Mouse (Mus musculus): Measurements from ENCODE around the gene Bcas3. TPM values are rescaled to one million over a fixed set of nuclear protein-coding genes. Genes with fewer than 3 reads are reported as not detected.

The Bcas3 gene
- polyA plus RNA-seq, 1 experiment from 2014 or later, result 13.6 TPM

GRCm38 (mm10) chr11:85447375-85447774 lies 94.4 kb downstream of the Bcas3 start:
- no peaks in the 10 kb centered on the region for H3K27me3 ChIP-seq (ENCODE audit: insufficient read depth, low read length)

GRCm38 (mm10) chr11:85453598-85454304 lies 100.8 kb downstream of the Bcas3 start:
- no peak overlapping the region for H3K4me2 ChIP-seq (ENCODE audit: low read depth, low read length)
- H3K36me3 ChIP-seq (replicated peaks; ENCODE audit: insufficient read depth, low read length), result no peaks in the 10 kb centered on the region
- H3K27me3 ChIP-seq (ENCODE audit: insufficient read depth, low read length), result no peaks in the 10 kb centered on the region
- no peak for DNase-seq
- H3K4me1 ChIP-seq (ENCODE audit: insufficient read depth), result no peaks in the 10 kb centered on the region
- H3K27ac ChIP-seq (ENCODE audit: low read depth), result no peak overlapping the region
- H3K9me3 ChIP-seq (ENCODE audit: low read length), result no peaks in the 10 kb centered on the region
- H3K9ac ChIP-seq (replicated peaks), result no peak overlapping the region
- H3K4me3 ChIP-seq (ENCODE audit: low read depth, low read length), result no peak overlapping the region
- 64% methylated on average over 8 of the region's 8 CpGs for WGBS (ENCODE audit: insufficient replicate concordance)
- ATAC-seq, result no peak
- TF ChIP-seq EP300 (IDR thresholded peaks at IDR 0.05; ENCODE audit: low read depth), result no peak
- TF ChIP-seq CTCF (IDR thresholded peaks at IDR 0.05; ENCODE audit: low read depth), result no peak

More at GRCm38 (mm10) chr11:85447375-85447774, 94.4 kb downstream of the Bcas3 start:
- ATAC-seq, result no peak
- no peak overlapping the region for H3K4me2 ChIP-seq (ENCODE audit: low read depth, low read length)
- DNase-seq, result no peak
- H3K9me3 ChIP-seq (ENCODE audit: low read length), result no peaks in the 10 kb centered on the region
- TF ChIP-seq CTCF (IDR thresholded peaks at IDR 0.05; ENCODE audit: low read depth) (no peak), EP300 (IDR thresholded peaks at IDR 0.05; ENCODE audit: low read depth) (no peak)
- no peak overlapping the region for H3K9ac ChIP-seq (replicated peaks)
- 79% methylated on average over 5 of the region's 5 CpGs for WGBS (ENCODE audit: insufficient replicate concordance)
- no peak overlapping the region for H3K4me3 ChIP-seq (ENCODE audit: low read depth, low read length)
- no peaks in the 10 kb centered on the region for H3K4me1 ChIP-seq (ENCODE audit: insufficient read depth)
- no peak overlapping the region for H3K27ac ChIP-seq (ENCODE audit: low read depth)
- H3K36me3 ChIP-seq (replicated peaks; ENCODE audit: insufficient read depth, low read length), result no peaks in the 10 kb centered on the region

- no peaks in the 10 kb centered on the region for H3K4me1 ChIP-seq (ENCODE audit: insufficient read depth)
- ATAC-seq (no peak), DNase-seq (no peak)
- no peak overlapping the region for H3K4me3 ChIP-seq (ENCODE audit: low read depth, low read length)
- H3K4me2 ChIP-seq (ENCODE audit: low read depth, low read length), result no peak overlapping the region
- TF ChIP-seq EP300 (IDR thresholded peaks at IDR 0.05; ENCODE audit: low read depth), result no peak
- TF ChIP-seq CTCF (IDR thresholded peaks at IDR 0.05; ENCODE audit: low read depth), result no peak
- no peak overlapping the region for H3K27ac ChIP-seq (ENCODE audit: low read depth)
- H3K9ac ChIP-seq (replicated peaks), result no peak overlapping the region
- H3K9me3 ChIP-seq (ENCODE audit: low read length), result no peaks in the 10 kb centered on the region
- H3K27me3 ChIP-seq (ENCODE audit: insufficient read depth, low read length), result no peaks in the 10 kb centered on the region
- H3K36me3 ChIP-seq (replicated peaks; ENCODE audit: insufficient read depth, low read length), result no peaks in the 10 kb centered on the region
- WGBS (ENCODE audit: insufficient replicate concordance), result 77% methylated on average over 5 of the region's 5 CpGs
Measured at GRCm38 (mm10) chr11:85454305-85454682, 101.3 kb downstream of the Bcas3 start.

- ATAC-seq, result no peak
- Histone ChIP-seq H3K4me3 (ENCODE audit: low read depth, low read length) (no peak overlapping the region), H3K9me3 (ENCODE audit: low read length) (no peaks in the 10 kb centered on the region), H3K27ac (ENCODE audit: low read depth) (no peak overlapping the region), H3K4me1 (ENCODE audit: insufficient read depth) (no peaks in the 10 kb centered on the region), H3K9ac (replicated peaks) (no peak overlapping the region), H3K36me3 (replicated peaks; ENCODE audit: insufficient read depth, low read length) (no peaks in the 10 kb centered on the region), H3K27me3 (ENCODE audit: insufficient read depth, low read length) (no peaks in the 10 kb centered on the region), H3K4me2 (ENCODE audit: low read depth, low read length) (no peak overlapping the region)
- WGBS (ENCODE audit: insufficient replicate concordance), result 86% methylated on average over 7 of the region's 7 CpGs
- DNase-seq, result no peak
- TF ChIP-seq CTCF (IDR thresholded peaks at IDR 0.05; ENCODE audit: low read depth), result no peak
- no peak for TF ChIP-seq EP300 (IDR thresholded peaks at IDR 0.05; ENCODE audit: low read depth)
Measured at GRCm38 (mm10) chr11:85461536-85461935, 108.6 kb downstream of the Bcas3 start.

- H3K9me3 ChIP-seq (ENCODE audit: low read length), result no peaks in the 10 kb centered on the region
- no peak for ATAC-seq
- no peaks in the 10 kb centered on the region for H3K4me1 ChIP-seq (ENCODE audit: insufficient read depth)
- no peak overlapping the region for H3K4me2 ChIP-seq (ENCODE audit: low read depth, low read length)
- H3K36me3 ChIP-seq (replicated peaks; ENCODE audit: insufficient read depth, low read length), result no peaks in the 10 kb centered on the region
- WGBS (ENCODE audit: insufficient replicate concordance), result 70% methylated on average over 1 of the region's 1 CpGs
- no peak for DNase-seq
- no peaks in the 10 kb centered on the region for H3K27me3 ChIP-seq (ENCODE audit: insufficient read depth, low read length)
- H3K9ac ChIP-seq (replicated peaks), result no peak overlapping the region
- no peak overlapping the region for H3K27ac ChIP-seq (ENCODE audit: low read depth)
- no peak overlapping the region for H3K4me3 ChIP-seq (ENCODE audit: low read depth, low read length)
- peak; percentile 60 for TF ChIP-seq CTCF (IDR thresholded peaks at IDR 0.05; ENCODE audit: low read depth)
- TF ChIP-seq EP300 (IDR thresholded peaks at IDR 0.05; ENCODE audit: low read depth), result no peak
Measured at GRCm38 (mm10) chr11:85469526-85469925, 116.6 kb downstream of the Bcas3 start.

DNA sequence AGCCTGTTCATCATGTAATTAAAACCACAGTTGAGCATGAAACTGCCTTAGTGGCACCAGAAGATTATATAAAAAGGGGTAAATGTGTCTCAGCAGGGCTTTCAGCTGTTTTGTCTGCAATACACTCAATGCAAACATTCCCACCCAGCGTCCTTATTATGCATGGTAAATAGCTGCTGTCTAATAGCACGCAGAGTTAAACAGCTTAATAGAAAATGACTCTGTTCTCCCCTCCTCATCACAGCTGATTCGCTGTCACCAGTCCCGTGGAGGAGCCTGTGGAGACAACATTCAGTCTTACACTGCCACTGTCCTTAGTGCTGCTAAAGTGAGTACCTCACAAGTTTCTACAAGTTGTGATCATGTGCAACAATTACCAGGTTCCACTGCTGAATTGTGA lies 117.5 kb downstream of the Bcas3 start:
- H3K27ac ChIP-seq (ENCODE audit: low read depth), result no peak overlapping the region
- H3K36me3 ChIP-seq (replicated peaks; ENCODE audit: insufficient read depth, low read length), result no peaks in the 10 kb centered on the region
- no peak overlapping the region for H3K9ac ChIP-seq (replicated peaks)
- no peaks in the 10 kb centered on the region for H3K27me3 ChIP-seq (ENCODE audit: insufficient read depth, low read length)
- TF ChIP-seq EP300 (IDR thresholded peaks at IDR 0.05; ENCODE audit: low read depth) (no peak), CTCF (IDR thresholded peaks at IDR 0.05; ENCODE audit: low read depth) (no peak)
- H3K4me2 ChIP-seq (ENCODE audit: low read depth, low read length), result no peak overlapping the region
- no peaks in the 10 kb centered on the region for H3K4me1 ChIP-seq (ENCODE audit: insufficient read depth)
- no peaks in the 10 kb centered on the region for H3K9me3 ChIP-seq (ENCODE audit: low read length)
- no peak for ATAC-seq
- DNase-seq, result no peak
- H3K4me3 ChIP-seq (ENCODE audit: low read depth, low read length), result no peak overlapping the region
- WGBS (ENCODE audit: insufficient replicate concordance), result 68% methylated on average over 4 of the region's 4 CpGs
